Mouse (Mus musculus): Measurements from ENCODE around the gene Fthl17a. TPM values are rescaled to one million over a fixed set of nuclear protein-coding genes. Genes with fewer than 3 reads are reported as not detected.

Fthl17a gene
- polyA plus RNA-seq (2015; fragmentation: Nextera tagmentation; extraction: Ambion mirVana), result not detected in 2 replicates

- DNase-seq (ENCODE audit: low spot score) (no peak), ATAC-seq (ENCODE audit: low FRiP score, low TSS enrichment) (no peak)
- H3K36me3 ChIP-seq (ENCODE audit: control insufficient read depth, insufficient read depth, low read length), result no peaks in the 10 kb centered on the region
- H3K27ac ChIP-seq (replicated peaks), result no peak within 1 kb of the TSS
- no peak within 1 kb of the TSS for H3K4me3 ChIP-seq (ENCODE audit: low read depth, low read length)
- no peak for TF ChIP-seq CTCF (IDR thresholded peaks at IDR 0.05; ENCODE audit: low read depth)
- TF ChIP-seq EP300 (optimal IDR thresholded peaks at IDR 0.05), result no peak
- H3K4me2 ChIP-seq (replicated peaks; ENCODE audit: low read depth), result no peak within 1 kb of the TSS
- 73% methylated on average over 2 of the region's 2 CpGs for WGBS
- no peaks in the 10 kb centered on the region for H3K27me3 ChIP-seq (ENCODE audit: control insufficient read depth, insufficient read depth, low read length)
- H3K9me3 ChIP-seq (ENCODE audit: control insufficient read depth, low read length), result no peaks in the 10 kb centered on the region
- no peak within 1 kb of the TSS for H3K9ac ChIP-seq (ENCODE audit: low read length)
- H3K4me1 ChIP-seq (replicated peaks; ENCODE audit: control insufficient read depth, insufficient read depth), result no peaks in the 10 kb centered on the region
Measured at GRCm38 (mm10) chrX:85249379-85249778, at the start of gene Fthl17a. Gene Fthl17a (plus strand): TSS chrX:85249679.

GRCm38 (mm10) chrX:85207001-85207400, 42.5 kb upstream of the Fthl17a start:
- Histone ChIP-seq H3K9ac (ENCODE audit: low read length) (no peak overlapping the region), H3K27me3 (ENCODE audit: control insufficient read depth, insufficient read depth, low read length) (no peaks in the 10 kb centered on the region), H3K4me3 (ENCODE audit: low read depth, low read length) (no peak overlapping the region), H3K4me2 (replicated peaks; ENCODE audit: low read depth) (no peak overlapping the region), H3K9me3 (ENCODE audit: control insufficient read depth, low read length) (no peaks in the 10 kb centered on the region), H3K27ac (replicated peaks) (no peak overlapping the region), H3K36me3 (ENCODE audit: control insufficient read depth, insufficient read depth, low read length) (no peaks in the 10 kb centered on the region), H3K4me1 (replicated peaks; ENCODE audit: control insufficient read depth, insufficient read depth) (no peaks in the 10 kb centered on the region)
- no peak for TF ChIP-seq CTCF (IDR thresholded peaks at IDR 0.05; ENCODE audit: low read depth)
- no peak for TF ChIP-seq EP300 (optimal IDR thresholded peaks at IDR 0.05)
- no peak for ATAC-seq (ENCODE audit: low FRiP score, low TSS enrichment)
- DNase-seq (ENCODE audit: low spot score), result no peak
- 81% methylated on average over 2 of the region's 2 CpGs for WGBS

- no peak for TF ChIP-seq EP300 (optimal IDR thresholded peaks at IDR 0.05)
- TF ChIP-seq CTCF (IDR thresholded peaks at IDR 0.05; ENCODE audit: low read depth), result no peak
- H3K4me3 ChIP-seq (ENCODE audit: low read depth, low read length), result no peak overlapping the region
- no peak for DNase-seq (ENCODE audit: low spot score)
- no peak overlapping the region for H3K9ac ChIP-seq (ENCODE audit: low read length)
- ATAC-seq (ENCODE audit: low FRiP score, low TSS enrichment), result no peak
- H3K36me3 ChIP-seq (ENCODE audit: control insufficient read depth, insufficient read depth, low read length), result no peaks in the 10 kb centered on the region
- no peaks in the 10 kb centered on the region for H3K4me1 ChIP-seq (replicated peaks; ENCODE audit: control insufficient read depth, insufficient read depth)
- H3K9me3 ChIP-seq (ENCODE audit: control insufficient read depth, low read length), result no peaks in the 10 kb centered on the region
- H3K27ac ChIP-seq (replicated peaks), result no peak overlapping the region
- H3K4me2 ChIP-seq (replicated peaks; ENCODE audit: low read depth), result no peak overlapping the region
- H3K27me3 ChIP-seq (ENCODE audit: control insufficient read depth, insufficient read depth, low read length), result no peaks in the 10 kb centered on the region
Measured at GRCm38 (mm10) chrX:85226883-85227282, 22.6 kb upstream of the Fthl17a start.

- no peaks in the 10 kb centered on the region for H3K4me1 ChIP-seq (replicated peaks; ENCODE audit: control insufficient read depth, insufficient read depth)
- H3K27me3 ChIP-seq (ENCODE audit: control insufficient read depth, insufficient read depth, low read length), result no peaks in the 10 kb centered on the region
- H3K9ac ChIP-seq (ENCODE audit: low read length), result no peak overlapping the region
- no peaks in the 10 kb centered on the region for H3K9me3 ChIP-seq (ENCODE audit: control insufficient read depth, low read length)
- no peak overlapping the region for H3K4me2 ChIP-seq (replicated peaks; ENCODE audit: low read depth)
- H3K4me3 ChIP-seq (ENCODE audit: low read depth, low read length), result no peak overlapping the region
- 50% methylated on average over 8 of the region's 8 CpGs for WGBS
- ATAC-seq (ENCODE audit: low FRiP score, low TSS enrichment) (peak; percentile 63), DNase-seq (ENCODE audit: low spot score) (peak; percentile 23)
- TF ChIP-seq CTCF (IDR thresholded peaks at IDR 0.05; ENCODE audit: low read depth), result no peak
- TF ChIP-seq EP300 (optimal IDR thresholded peaks at IDR 0.05), result no peak
- peak overlapping the region; percentile 58; the same call in 1 of the 2 replicates for H3K27ac ChIP-seq (replicated peaks)
- no peaks in the 10 kb centered on the region for H3K36me3 ChIP-seq (ENCODE audit: control insufficient read depth, insufficient read depth, low read length)
Measured at GRCm38 (mm10) chrX:85271821-85272220, 22.3 kb downstream of the Fthl17a start.

GRCm38 (mm10) chrX:85272296-85272695, 22.8 kb downstream of the Fthl17a start:
- Histone ChIP-seq H3K4me3 (ENCODE audit: low read depth, low read length) (no peak overlapping the region), H3K9me3 (ENCODE audit: control insufficient read depth, low read length) (no peaks in the 10 kb centered on the region), H3K4me1 (replicated peaks; ENCODE audit: control insufficient read depth, insufficient read depth) (no peaks in the 10 kb centered on the region), H3K4me2 (replicated peaks; ENCODE audit: low read depth) (peak overlapping the region; percentile 27; the same call in 1 of the 2 replicates), H3K36me3 (ENCODE audit: control insufficient read depth, insufficient read depth, low read length) (no peaks in the 10 kb centered on the region), H3K9ac (ENCODE audit: low read length) (no peak overlapping the region), H3K27ac (replicated peaks) (0 out of 2 replicates have a peak overlapping the region, but pooled peaks have one; percentile 13), H3K27me3 (ENCODE audit: control insufficient read depth, insufficient read depth, low read length) (no peaks in the 10 kb centered on the region)
- ATAC-seq (ENCODE audit: low FRiP score, low TSS enrichment) (0 out of 2 replicates have a peak, but pooled peaks have one; percentile 51), DNase-seq (ENCODE audit: low spot score) (no peak)
- 47% methylated on average over 6 of the region's 6 CpGs for WGBS
- no peak for TF ChIP-seq CTCF (IDR thresholded peaks at IDR 0.05; ENCODE audit: low read depth)
- TF ChIP-seq EP300 (optimal IDR thresholded peaks at IDR 0.05), result no peak

GRCm38 (mm10) chrX:85289846-85290245, 40.4 kb downstream of the Fthl17a start:
- Histone ChIP-seq H3K4me2 (replicated peaks; ENCODE audit: low read depth) (no peak overlapping the region), H3K9ac (ENCODE audit: low read length) (no peak overlapping the region), H3K27me3 (ENCODE audit: control insufficient read depth, insufficient read depth, low read length) (no peaks in the 10 kb centered on the region), H3K4me3 (ENCODE audit: low read depth, low read length) (no peak overlapping the region), H3K27ac (replicated peaks) (no peak overlapping the region), H3K36me3 (ENCODE audit: control insufficient read depth, insufficient read depth, low read length) (no peaks in the 10 kb centered on the region), H3K4me1 (replicated peaks; ENCODE audit: control insufficient read depth, insufficient read depth) (no peaks in the 10 kb centered on the region), H3K9me3 (ENCODE audit: control insufficient read depth, low read length) (no peaks in the 10 kb centered on the region)
- no peak for TF ChIP-seq CTCF (IDR thresholded peaks at IDR 0.05; ENCODE audit: low read depth)
- no peak for TF ChIP-seq EP300 (optimal IDR thresholded peaks at IDR 0.05)
- WGBS, result 58% methylated on average over 1 of the region's 1 CpGs
- DNase-seq (ENCODE audit: low spot score), result no peak
- ATAC-seq (ENCODE audit: low FRiP score, low TSS enrichment), result no peak
